Mouse (Mus musculus) CD4-positive helper T cell, adult 2 months (primary cell): ENCODE data around the gene Id3.

Experiments
- DNase-seq: peaks from one replicate; pipeline ENCODE4 v3.0.0-alpha.2; 2012; ENCODE audit warnings: low read depth, missing footprints, low spot score

Id3 gene

GRCm38 (mm10) chr4:136147436-136148135 is 4.3 kb downstream of the Id3 start:
- peak; percentile 92 for DNase-seq

GRCm38 (mm10) chr4:136148342-136149044 is 5.2 kb downstream of the Id3 start:
- peak; percentile 55 for DNase-seq

- DNase-seq, result no peak
Measured at GRCm38 (mm10) chr4:136149045-136149379, 5.7 kb downstream of the Id3 start.

GRCm38 (mm10) chr4:136149734-136150133 is 6.4 kb downstream of the Id3 start:
- peak; percentile 66 for DNase-seq

GRCm38 (mm10) chr4:136150596-136150995 is 7.3 kb downstream of the Id3 start:
- no peak for DNase-seq

GRCm38 (mm10) chr4:136152821-136153220 is 9.5 kb downstream of the Id3 start:
- no peak for DNase-seq

GRCm38 (mm10) chr4:136154462-136154861 is 11.2 kb downstream of the Id3 start:
- DNase-seq, result no peak

GRCm38 (mm10) chr4:136158498-136158897 is 15.2 kb downstream of the Id3 start:
- no peak for DNase-seq

- DNase-seq, result peak; percentile 84
Measured at GRCm38 (mm10) chr4:136159802-136160397, 16.6 kb downstream of the Id3 start.

GRCm38 (mm10) chr4:136163448-136163847 is 20.2 kb downstream of the Id3 start:
- peak; percentile 86 for DNase-seq

- no peak for DNase-seq
Measured at GRCm38 (mm10) chr4:136164981-136165380, 21.7 kb downstream of the Id3 start.

GRCm38 (mm10) chr4:136167701-136168100 is 24.4 kb downstream of the Id3 start:
- DNase-seq, result no peak

GRCm38 (mm10) chr4:136170401-136170800 is 27.1 kb downstream of the Id3 start:
- no peak for DNase-seq

GRCm38 (mm10) chr4:136171455-136171854 is 28.2 kb downstream of the Id3 start:
- no peak for DNase-seq

- peak; percentile 82 for DNase-seq
Measured at GRCm38 (mm10) chr4:136172011-136172541, 28.8 kb downstream of the Id3 start, which contains the start of gene E2f2. Gene E2f2, plus strand, starts transcription at chr4:136172394.

GRCm38 (mm10) chr4:136172542-136173209 is 29.4 kb downstream of the Id3 start:
- DNase-seq, result peak; percentile 45

- DNase-seq, result no peak
Measured at GRCm38 (mm10) chr4:136173210-136173715, 30.0 kb downstream of the Id3 start.

GRCm38 (mm10) chr4:136174216-136175193 is 31.2 kb downstream of the Id3 start:
- peak; percentile 72 for DNase-seq

- no peak for DNase-seq
Measured at GRCm38 (mm10) chr4:136176022-136176552, 32.8 kb downstream of the Id3 start.

GRCm38 (mm10) chr4:136177244-136177611 is 33.9 kb downstream of the Id3 start:
- no peak for DNase-seq
